Mouse (Mus musculus): ENCODE results near the gene Clybl. TPM values are rescaled to one million over a fixed set of nuclear protein-coding genes. Genes with fewer than 3 reads are reported as not detected.

The Clybl gene
- polyA plus RNA-seq, 1 experiment, result 66.7 TPM

DNA sequence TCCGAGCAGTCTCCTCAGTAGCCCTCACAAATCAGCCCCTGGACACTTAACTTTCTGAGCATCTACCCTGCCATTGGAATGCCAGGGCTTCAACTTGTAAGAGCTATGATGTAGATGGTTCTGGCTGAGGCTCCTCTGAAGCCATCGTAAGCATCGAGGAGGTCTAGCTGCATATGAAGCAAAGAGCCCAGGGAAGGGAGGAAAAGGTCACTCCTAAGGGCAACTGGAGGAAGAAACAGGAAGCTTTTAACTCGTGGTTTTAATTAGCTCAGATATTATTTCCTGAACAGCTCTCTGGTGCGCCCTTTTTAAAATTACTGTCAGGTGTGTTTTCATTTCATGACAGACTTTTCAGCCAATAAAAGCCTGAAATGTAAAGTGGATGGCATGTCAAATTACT lies 190.5 kb downstream of the Clybl start:
- H3K27ac ChIP-seq (ENCODE audit: insufficient read depth, low read depth, low read length), result no peak overlapping the region
- 57% methylated on average over 5 of the region's 5 CpGs for WGBS

DNA sequence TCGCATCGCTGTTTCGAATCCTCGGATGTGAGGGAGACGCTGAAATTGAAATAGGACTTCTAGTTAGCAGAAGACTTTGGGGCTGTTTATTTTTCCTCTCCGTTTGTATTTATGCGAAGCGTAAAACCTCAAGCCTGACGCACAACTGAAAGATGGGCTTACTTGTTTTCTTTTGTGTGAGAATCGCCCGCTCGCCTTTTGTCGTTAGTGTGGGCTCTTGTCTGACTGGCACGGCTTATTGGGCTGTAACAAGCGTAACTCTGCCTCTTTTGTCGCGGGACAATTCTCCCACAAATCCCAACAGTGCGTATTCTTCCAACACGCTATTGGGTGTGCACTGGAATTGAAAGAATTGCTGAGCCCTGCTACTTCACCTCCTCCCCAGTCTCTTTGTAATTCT lies 192.0 kb downstream of the Clybl start:
- WGBS, result 65% methylated on average over 19 of the region's 19 CpGs
- TF ChIP-seq CTCF (conservative IDR thresholded peaks at IDR 0.05; ENCODE audit: insufficient read depth, insufficient read length, low read depth, low read length), result no peak
- no peak for TF ChIP-seq POLR2A (IDR thresholded peaks at IDR 0.05; ENCODE audit: low read depth, low read length)
- H3K36me3 ChIP-seq (ENCODE audit: control insufficient read depth, insufficient read depth, low read length), result no peaks in the 10 kb centered on the region
- DNase-seq, result no peak
- no peak overlapping the region for H3K27ac ChIP-seq (ENCODE audit: insufficient read depth, low read depth, low read length)
- no peaks in the 10 kb centered on the region for H3K4me1 ChIP-seq (ENCODE audit: control insufficient read depth, insufficient read depth, low read length)
- H3K4me3 ChIP-seq (ENCODE audit: insufficient read depth, low read depth, low read length), result no peak overlapping the region
- no peaks in the 10 kb centered on the region for H3K27me3 ChIP-seq (replicated peaks; ENCODE audit: control insufficient read depth, insufficient read depth, low read length)

More for the DNA sequence above, 190.5 kb downstream of the Clybl start:
- TF ChIP-seq CTCF (conservative IDR thresholded peaks at IDR 0.05; ENCODE audit: insufficient read depth, insufficient read length, low read depth, low read length), result no peak
- TF ChIP-seq POLR2A (IDR thresholded peaks at IDR 0.05; ENCODE audit: low read depth, low read length), result no peak
- DNase-seq, result no peak
- no peaks in the 10 kb centered on the region for H3K27me3 ChIP-seq (replicated peaks; ENCODE audit: control insufficient read depth, insufficient read depth, low read length)
- H3K4me1 ChIP-seq (ENCODE audit: control insufficient read depth, insufficient read depth, low read length), result no peaks in the 10 kb centered on the region
- no peak overlapping the region for H3K4me3 ChIP-seq (ENCODE audit: insufficient read depth, low read depth, low read length)
- no peaks in the 10 kb centered on the region for H3K36me3 ChIP-seq (ENCODE audit: control insufficient read depth, insufficient read depth, low read length)

DNA sequence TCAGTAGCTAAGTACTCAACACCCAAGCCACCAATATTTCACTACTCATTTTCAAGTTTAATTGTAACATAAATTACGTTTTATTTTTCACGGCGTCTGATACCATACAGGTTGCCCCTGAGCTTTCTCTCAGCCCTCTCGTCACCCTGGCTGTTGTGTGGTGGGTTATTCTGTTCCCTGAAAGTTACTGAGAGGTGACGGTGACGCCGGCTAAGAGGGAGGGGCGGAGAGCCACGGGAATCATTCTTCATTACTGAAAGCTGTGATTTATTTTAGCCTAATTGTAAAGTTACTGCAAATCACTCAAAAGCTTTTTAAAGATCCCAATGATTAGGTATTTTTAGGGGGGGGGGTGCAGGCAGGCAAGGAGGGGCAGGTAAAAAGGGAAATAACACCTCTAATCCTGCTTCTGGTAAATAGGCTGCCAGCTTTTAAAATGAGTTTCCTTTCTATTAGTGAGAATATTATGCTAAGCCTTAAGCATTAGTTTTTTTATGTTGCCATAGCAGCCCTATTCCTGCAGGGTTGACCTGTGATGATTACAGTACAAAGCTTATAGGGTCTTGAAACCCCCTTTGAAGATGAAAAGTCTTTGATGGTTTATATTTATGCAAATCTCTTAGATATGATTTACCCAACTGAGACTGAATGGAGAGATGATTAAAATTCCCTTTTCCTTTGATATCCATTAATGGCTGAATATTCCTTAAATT lies 192.9 kb downstream of the Clybl start:
- Histone ChIP-seq H3K4me1 (ENCODE audit: control insufficient read depth, insufficient read depth, low read length) (no peaks in the 10 kb centered on the region), H3K27me3 (replicated peaks; ENCODE audit: control insufficient read depth, insufficient read depth, low read length) (no peaks in the 10 kb centered on the region), H3K27ac (ENCODE audit: insufficient read depth, low read depth, low read length) (no peak overlapping the region), H3K36me3 (ENCODE audit: control insufficient read depth, insufficient read depth, low read length) (no peaks in the 10 kb centered on the region), H3K4me3 (ENCODE audit: insufficient read depth, low read depth, low read length) (no peak overlapping the region)
- WGBS, result 64% methylated on average over 9 of the region's 9 CpGs
- TF ChIP-seq POLR2A (IDR thresholded peaks at IDR 0.05; ENCODE audit: low read depth, low read length) (no peak), CTCF (conservative IDR thresholded peaks at IDR 0.05; ENCODE audit: insufficient read depth, insufficient read length, low read depth, low read length) (no peak)
- no peak for DNase-seq

DNA sequence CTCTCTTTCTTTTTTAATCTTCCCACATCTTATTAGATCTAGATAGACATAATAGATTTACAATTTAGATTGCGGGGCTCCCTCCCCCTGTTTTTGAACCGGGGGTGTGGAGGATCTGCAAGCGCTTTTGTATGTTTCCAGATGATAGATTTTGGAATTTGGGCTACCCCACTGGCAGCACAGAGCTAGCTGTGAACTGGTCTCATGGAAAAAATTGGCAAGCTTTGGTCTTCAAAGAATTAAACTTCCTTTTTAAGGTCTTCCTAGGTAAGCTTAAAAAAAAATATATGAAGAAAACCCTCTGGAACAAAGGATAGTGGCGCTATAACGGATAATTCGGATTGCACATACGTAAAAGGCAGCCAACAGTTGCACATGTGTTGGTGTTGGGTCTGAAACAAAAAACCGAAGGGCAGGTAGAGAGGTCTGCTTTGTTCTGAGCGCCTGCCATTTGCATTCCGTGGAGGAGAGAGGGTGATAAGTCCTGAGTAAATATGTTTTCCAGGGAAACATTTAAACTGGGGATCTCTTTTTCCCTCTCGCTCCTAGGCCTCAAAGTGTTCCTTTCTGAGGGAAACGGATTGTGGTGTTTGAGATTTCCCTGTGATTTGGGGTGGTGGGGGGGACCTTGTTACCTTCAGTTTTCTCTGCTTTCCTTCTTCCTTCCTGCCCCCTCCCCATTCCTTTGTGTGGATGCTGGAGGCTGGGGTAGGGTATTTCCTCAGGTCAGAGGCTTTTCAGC lies 193.7 kb downstream of the Clybl start:
- Histone ChIP-seq H3K27me3 (replicated peaks; ENCODE audit: control insufficient read depth, insufficient read depth, low read length) (no peaks in the 10 kb centered on the region), H3K4me3 (ENCODE audit: insufficient read depth, low read depth, low read length) (no peak overlapping the region), H3K27ac (ENCODE audit: insufficient read depth, low read depth, low read length) (no peak overlapping the region), H3K4me1 (ENCODE audit: control insufficient read depth, insufficient read depth, low read length) (no peaks in the 10 kb centered on the region), H3K36me3 (ENCODE audit: control insufficient read depth, insufficient read depth, low read length) (no peaks in the 10 kb centered on the region)
- 86% methylated on average over 12 of the region's 12 CpGs for WGBS
- DNase-seq, result no peak
- TF ChIP-seq POLR2A (IDR thresholded peaks at IDR 0.05; ENCODE audit: low read depth, low read length) (no peak), CTCF (conservative IDR thresholded peaks at IDR 0.05; ENCODE audit: insufficient read depth, insufficient read length, low read depth, low read length) (no peak)

DNA sequence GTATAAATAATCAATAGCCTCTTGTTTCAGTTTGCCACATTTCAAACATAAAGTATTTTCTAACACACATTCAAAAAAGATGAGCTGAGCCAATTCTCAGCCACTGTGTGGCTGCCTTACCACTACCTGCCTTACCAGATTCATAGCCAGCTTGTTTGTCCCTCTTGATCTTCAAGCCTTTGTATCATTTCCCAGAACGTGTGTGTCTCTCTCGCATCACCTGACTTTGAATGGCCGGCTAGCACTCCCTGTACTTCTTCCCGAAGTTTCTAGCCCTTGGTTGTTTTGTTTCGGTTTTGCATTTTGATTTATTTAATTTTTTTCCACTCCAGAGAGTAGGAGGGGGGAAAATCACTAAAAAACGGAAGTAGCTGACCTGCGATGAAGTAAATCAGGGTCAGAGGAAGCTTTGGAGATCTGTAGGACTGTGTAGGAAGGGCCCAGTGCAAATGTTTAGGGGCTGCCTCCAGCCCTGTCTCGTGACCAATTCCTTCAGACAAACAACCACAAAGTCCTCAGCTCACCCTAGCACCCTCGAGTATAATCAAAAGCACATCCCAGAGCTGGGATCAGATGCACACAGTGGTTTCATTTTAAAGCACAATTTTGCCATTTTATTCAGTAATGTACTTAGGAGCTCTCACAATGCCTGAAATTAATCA lies 195.1 kb downstream of the Clybl start:
- H3K27ac ChIP-seq (ENCODE audit: insufficient read depth, low read depth, low read length), result no peak overlapping the region
- no peak overlapping the region for H3K4me3 ChIP-seq (ENCODE audit: insufficient read depth, low read depth, low read length)
- H3K36me3 ChIP-seq (ENCODE audit: control insufficient read depth, insufficient read depth, low read length), result no peaks in the 10 kb centered on the region
- 60% methylated on average over 9 of the region's 9 CpGs for WGBS
- TF ChIP-seq CTCF (conservative IDR thresholded peaks at IDR 0.05; ENCODE audit: insufficient read depth, insufficient read length, low read depth, low read length), result no peak
- TF ChIP-seq POLR2A (IDR thresholded peaks at IDR 0.05; ENCODE audit: low read depth, low read length), result no peak
- no peaks in the 10 kb centered on the region for H3K27me3 ChIP-seq (replicated peaks; ENCODE audit: control insufficient read depth, insufficient read depth, low read length)
- H3K4me1 ChIP-seq (ENCODE audit: control insufficient read depth, insufficient read depth, low read length), result no peaks in the 10 kb centered on the region
- DNase-seq, result no peak

DNA sequence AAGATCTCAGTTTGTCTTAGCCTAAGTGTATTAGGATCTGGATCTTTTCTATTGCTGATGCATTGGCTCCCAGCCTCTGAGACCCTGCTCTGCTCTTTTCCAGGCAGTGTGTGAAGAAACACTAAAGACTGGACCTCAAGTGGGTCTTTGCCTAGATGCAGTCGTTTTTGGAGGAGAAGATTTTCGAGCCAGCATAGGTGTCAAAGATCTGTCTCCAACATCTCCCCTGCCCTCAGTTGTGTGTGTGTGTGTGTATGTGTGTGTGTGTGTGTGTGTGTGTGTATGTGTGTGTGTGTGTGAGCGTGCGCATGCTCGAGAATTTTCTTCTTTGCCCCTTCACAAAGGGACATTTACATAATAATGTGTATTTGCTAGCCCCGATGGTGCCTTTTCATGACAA lies 196.2 kb downstream of the Clybl start:
- TF ChIP-seq POLR2A (IDR thresholded peaks at IDR 0.05; ENCODE audit: low read depth, low read length) (no peak), CTCF (conservative IDR thresholded peaks at IDR 0.05; ENCODE audit: insufficient read depth, insufficient read length, low read depth, low read length) (no peak)
- Histone ChIP-seq H3K4me3 (ENCODE audit: insufficient read depth, low read depth, low read length) (no peak overlapping the region), H3K27me3 (replicated peaks; ENCODE audit: control insufficient read depth, insufficient read depth, low read length) (no peaks in the 10 kb centered on the region), H3K4me1 (ENCODE audit: control insufficient read depth, insufficient read depth, low read length) (no peaks in the 10 kb centered on the region), H3K27ac (ENCODE audit: insufficient read depth, low read depth, low read length) (no peak overlapping the region), H3K36me3 (ENCODE audit: control insufficient read depth, insufficient read depth, low read length) (no peaks in the 10 kb centered on the region)
- WGBS, result 86% methylated on average over 6 of the region's 6 CpGs
- no peak for DNase-seq

DNA sequence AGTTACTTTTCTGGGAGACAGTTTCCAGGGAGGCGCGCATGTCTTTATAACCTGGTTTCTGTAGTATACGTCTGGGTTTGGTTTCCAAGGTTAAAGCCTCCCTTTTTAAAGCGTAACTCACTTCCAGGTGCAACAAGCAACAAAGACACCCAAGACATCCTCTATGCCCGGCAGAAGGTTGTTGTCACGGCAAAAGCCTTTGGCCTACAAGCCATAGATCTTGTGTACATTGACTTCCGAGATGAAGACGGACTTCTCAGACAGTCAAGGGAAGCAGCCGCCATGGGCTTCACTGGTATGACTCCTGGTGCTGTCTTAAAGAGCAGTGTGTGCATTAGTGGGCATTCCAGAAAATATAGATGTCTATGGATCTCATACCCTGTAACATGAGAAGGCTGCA lies 197.6 kb downstream of the Clybl start:
- no peak overlapping the region for H3K27ac ChIP-seq (ENCODE audit: insufficient read depth, low read depth, low read length)
- no peaks in the 10 kb centered on the region for H3K36me3 ChIP-seq (ENCODE audit: control insufficient read depth, insufficient read depth, low read length)
- no peak for DNase-seq
- H3K4me1 ChIP-seq (ENCODE audit: control insufficient read depth, insufficient read depth, low read length), result no peaks in the 10 kb centered on the region
- TF ChIP-seq CTCF (conservative IDR thresholded peaks at IDR 0.05; ENCODE audit: insufficient read depth, insufficient read length, low read depth, low read length), result no peak
- no peak for TF ChIP-seq POLR2A (IDR thresholded peaks at IDR 0.05; ENCODE audit: low read depth, low read length)
- H3K4me3 ChIP-seq (ENCODE audit: insufficient read depth, low read depth, low read length), result no peak overlapping the region
- no peaks in the 10 kb centered on the region for H3K27me3 ChIP-seq (replicated peaks; ENCODE audit: control insufficient read depth, insufficient read depth, low read length)
- WGBS, result 82% methylated on average over 9 of the region's 9 CpGs
